Mouse (Mus musculus) limb, embryonic 12.5 days (tissue): ENCODE measurements around the gene Olfr281. TPM values are rescaled to one million over a fixed set of nuclear protein-coding genes. Genes with fewer than 3 reads are reported as not detected.
"Not testable (repeated sequence)": the region's sequence is repeated elsewhere in the genome, so short reads cannot be mapped to it uniquely, and the experiment has no call there.

ENCODE experiments used
- ATAC-seq: fragments of 200-750 bp; cut with Nextera tagmentation; 2 replicates; pipeline ENCODE4 v1.8.0; 2017; ENCODE audit warnings: low read depth, moderate TSS enrichment; ENCODE audit not compliant: insufficient number of reproducible peaks, insufficient read depth, low FRiP score, low TSS enrichment
- H3K27ac ChIP-seq: fragments of 300-500 bp; sonication (generic); 2 replicates; pipeline ENCODE4 v1.5.1; 2016; ENCODE audit warnings: mild to moderate bottlenecking, moderate library complexity
- H3K27me3 ChIP-seq: fragments of 300-500 bp; sonication (generic); 2 replicates; pipeline ENCODE4 v1.6.1; 2016; ENCODE audit warnings: mild to moderate bottlenecking, moderate library complexity
- H3K36me3 ChIP-seq: fragments of 300-500 bp; sonication (generic); 2 replicates; pipeline ENCODE4 v1.6.1; 2016; ENCODE audit warnings: mild to moderate bottlenecking, moderate library complexity
- H3K4me1 ChIP-seq: fragments of 300-500 bp; sonication (generic); replicated peaks from 2 replicates; pipeline ENCODE4 v1.6.1; 2016
- H3K4me2 ChIP-seq: fragments of 300-500 bp; sonication (generic); 2 replicates; pipeline ENCODE4 v1.6.1; 2016; ENCODE audit warnings: mild to moderate bottlenecking, moderate library complexity
- H3K4me3 ChIP-seq: fragments of 300-500 bp; sonication (generic); replicated peaks from 2 replicates; pipeline ENCODE4 v1.5.1; 2016; ENCODE audit warnings: mild to moderate bottlenecking
- H3K9ac ChIP-seq: fragments of 300-500 bp; sonication (generic); replicated peaks from 2 replicates; pipeline ENCODE4 v1.6.1; 2016; ENCODE audit warnings: mild to moderate bottlenecking, moderate library complexity
- H3K9me3 ChIP-seq: fragments of 300-500 bp; sonication (generic); 2 replicates; pipeline ENCODE4 v1.6.1; 2016; ENCODE audit warnings: mild to moderate bottlenecking, moderate library complexity
- WGBS: fragments of 180-500 bp; shearing (Covaris S2); methylation state at CpG from one replicate; pipeline ENCODE4 v1.1.7; 2016; 5-methylcytosine and 5-hydroxymethylcytosine counted together
- polyA plus RNA-seq: library from polyadenylated mRNA; unstranded; fragments of >200 nt; fragmentation: Nextera tagmentation; extraction: Ambion mirVana; gene quantifications from 2 replicates; pipeline ENCODE4 v1.2.1, GENCODE M21; 2016

Olfr281 gene
- polyA plus RNA-seq, result not detected in 2 replicates

DNA sequence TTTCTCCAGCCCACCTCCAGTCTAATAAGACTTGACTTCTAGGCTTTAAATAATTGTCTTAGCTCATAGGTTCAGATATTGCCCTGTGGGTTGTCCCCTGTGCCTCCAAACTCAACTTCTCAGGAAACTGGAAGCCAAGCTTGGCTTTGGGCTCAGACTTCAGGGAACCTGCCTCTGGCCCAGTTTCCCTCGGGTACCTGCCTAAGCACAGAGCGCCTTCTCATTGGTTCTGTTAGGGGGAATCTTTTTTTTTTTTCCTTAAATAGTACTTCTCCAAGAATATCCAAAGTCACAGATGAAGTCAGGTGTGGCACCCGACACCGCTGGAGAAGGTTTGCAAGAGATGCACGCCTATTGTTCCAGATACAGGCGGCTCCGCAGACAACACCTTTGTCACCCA lies at the start of gene Olfr281:
Gene Olfr281, plus strand, starts transcription at position 301 of the 400 bp plus-strand sequence.
- WGBS, result 87% methylated on average over 7 of the region's 7 CpGs
- H3K36me3 ChIP-seq, result no peaks in the 10 kb centered on the region
- no peak within 1 kb of the TSS for H3K27ac ChIP-seq

DNA sequence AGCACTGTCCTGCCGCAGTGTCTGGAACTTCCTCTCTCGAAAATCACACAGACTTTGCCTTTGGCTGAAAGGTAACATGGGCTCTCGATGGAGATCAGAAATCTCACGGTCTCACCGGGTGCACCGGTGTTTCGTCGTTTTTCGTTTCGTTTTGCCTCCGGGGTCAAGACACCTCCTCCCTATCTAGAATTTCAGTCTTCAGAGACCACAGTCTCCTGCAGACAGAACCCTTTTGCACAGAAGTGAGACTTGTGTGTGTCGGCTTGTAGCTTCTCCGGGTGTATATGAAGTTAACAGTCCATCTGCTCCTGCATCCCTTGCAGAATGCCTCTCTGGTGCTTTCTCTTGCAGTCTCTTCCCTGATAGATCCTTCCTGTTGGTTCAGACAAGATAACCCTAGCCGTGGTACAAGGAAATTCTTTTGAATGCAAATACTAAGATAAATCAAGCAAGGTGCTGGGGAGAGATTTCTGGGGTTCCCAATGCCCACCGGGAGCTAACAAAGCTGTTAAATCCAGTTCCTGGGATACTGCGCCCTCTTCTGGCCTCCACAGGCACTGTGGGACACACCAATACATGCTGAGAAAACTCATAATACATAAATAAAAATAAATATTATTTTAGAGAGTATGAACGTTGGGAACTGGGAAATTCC lies 43.9 kb upstream of the Olfr281 start:
- no peak for ATAC-seq

More for the DNA sequence above, at the start of gene Olfr281:
- Histone ChIP-seq H3K4me1 (no peaks in the 10 kb centered on the region), H3K27me3 (no peaks in the 10 kb centered on the region), H3K4me2 (no peak within 1 kb of the TSS), H3K9me3 (no peaks in the 10 kb centered on the region), H3K9ac (no peak within 1 kb of the TSS), H3K4me3 (no peak within 1 kb of the TSS)
- no peak for ATAC-seq

GRCm38 (mm10) chr15:98409635-98410034 lies 42.8 kb upstream of the Olfr281 start:
- WGBS, result 92% methylated on average over 2 of the region's 2 CpGs
- H3K9me3 ChIP-seq, result peaks cover 2% of the 10 kb centered on the region; the same call in 1 of the 2 replicates
- H3K36me3 ChIP-seq, result no peaks in the 10 kb centered on the region
- no peak for ATAC-seq
- no peaks in the 10 kb centered on the region for H3K27me3 ChIP-seq
- H3K9ac ChIP-seq, result no peak overlapping the region
- no peak overlapping the region for H3K27ac ChIP-seq
- H3K4me2 ChIP-seq, result no peak overlapping the region
- H3K4me1 ChIP-seq, result no peaks in the 10 kb centered on the region
- H3K4me3 ChIP-seq, result no peak overlapping the region

More for the DNA sequence above, 43.9 kb upstream of the Olfr281 start:
- Histone ChIP-seq H3K9me3 (peaks cover 2% of the 10 kb centered on the region; the same call in 1 of the 2 replicates), H3K36me3 (no peaks in the 10 kb centered on the region), H3K27me3 (no peaks in the 10 kb centered on the region), H3K4me1 (no peaks in the 10 kb centered on the region), H3K27ac (no peak overlapping the region), H3K4me3 (no peak overlapping the region), H3K9ac (no peak overlapping the region), H3K4me2 (no peak overlapping the region)
- 76% methylated on average over 17 of the region's 17 CpGs for WGBS

GRCm38 (mm10) chr15:98410249-98410648 lies 42.1 kb upstream of the Olfr281 start:
- H3K9ac ChIP-seq, result no peak overlapping the region
- ATAC-seq, result no peak
- 91% methylated on average over 9 of the region's 9 CpGs for WGBS
- no peaks in the 10 kb centered on the region for H3K27me3 ChIP-seq
- no peak overlapping the region for H3K27ac ChIP-seq
- no peak overlapping the region for H3K4me2 ChIP-seq
- no peak overlapping the region for H3K4me3 ChIP-seq
- no peaks in the 10 kb centered on the region for H3K4me1 ChIP-seq
- no peaks in the 10 kb centered on the region for H3K36me3 ChIP-seq
- peaks cover 2% of the 10 kb centered on the region; the same call in 1 of the 2 replicates for H3K9me3 ChIP-seq

- WGBS, result 79% methylated on average over 4 of the region's 4 CpGs
- no peaks in the 10 kb centered on the region for H3K36me3 ChIP-seq
- H3K9me3 ChIP-seq, result no peaks in the 10 kb centered on the region
- no peaks in the 10 kb centered on the region for H3K4me1 ChIP-seq
- H3K4me2 ChIP-seq, result no peak overlapping the region
- no peak for ATAC-seq
- no peak overlapping the region for H3K4me3 ChIP-seq
- no peaks in the 10 kb centered on the region for H3K27me3 ChIP-seq
- H3K9ac ChIP-seq, result no peak overlapping the region
- no peak overlapping the region for H3K27ac ChIP-seq
Observed at GRCm38 (mm10) chr15:98415996-98416395, 36.4 kb upstream of the Olfr281 start.

GRCm38 (mm10) chr15:98416802-98417201 lies 35.6 kb upstream of the Olfr281 start:
- not testable (repeated sequence) for ATAC-seq, H3K36me3 ChIP-seq, H3K27me3 ChIP-seq, H3K9me3 ChIP-seq, H3K27ac ChIP-seq, H3K4me3 ChIP-seq, H3K9ac ChIP-seq, H3K4me1 ChIP-seq, H3K4me2 ChIP-seq

- H3K4me3 ChIP-seq, H3K36me3 ChIP-seq, H3K9me3 ChIP-seq, H3K4me2 ChIP-seq, H3K4me1 ChIP-seq, ATAC-seq, H3K27me3 ChIP-seq, H3K27ac ChIP-seq, H3K9ac ChIP-seq: not testable (repeated sequence)
- 50% methylated on average over 2 of the region's 3 CpGs for WGBS
Observed at GRCm38 (mm10) chr15:98417285-98417684, 35.1 kb upstream of the Olfr281 start.

DNA sequence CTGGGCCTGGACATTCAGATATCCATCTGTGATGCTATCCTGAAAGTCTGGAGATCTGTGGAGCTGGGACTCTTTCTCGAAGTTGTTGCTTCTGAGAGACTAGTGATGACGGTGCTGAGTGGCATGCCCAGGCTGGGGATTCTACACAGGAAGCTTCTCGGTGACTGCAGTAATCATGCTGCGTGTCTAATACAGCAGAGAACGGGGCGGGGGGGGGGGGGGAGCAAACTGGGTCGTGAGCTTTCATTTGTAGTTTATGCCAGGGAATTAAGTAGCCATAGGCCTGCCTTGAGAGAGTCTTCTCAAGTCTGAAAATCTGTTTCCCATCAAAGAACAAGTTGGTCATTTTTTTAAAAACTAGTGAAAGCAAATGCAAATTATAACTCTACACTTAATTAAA lies 34.3 kb upstream of the Olfr281 start:
- 72% methylated on average over 7 of the region's 7 CpGs for WGBS
- H3K36me3 ChIP-seq, result no peaks in the 10 kb centered on the region
- no peak for ATAC-seq

GRCm38 (mm10) chr15:98420897-98421296 lies 31.5 kb upstream of the Olfr281 start:
- no peaks in the 10 kb centered on the region for H3K36me3 ChIP-seq

More for the DNA sequence above, 34.3 kb upstream of the Olfr281 start:
- Histone ChIP-seq H3K27me3 (no peaks in the 10 kb centered on the region), H3K4me2 (no peak overlapping the region), H3K9me3 (no peaks in the 10 kb centered on the region), H3K27ac (no peak overlapping the region), H3K4me3 (no peak overlapping the region), H3K4me1 (no peaks in the 10 kb centered on the region), H3K9ac (no peak overlapping the region)

DNA sequence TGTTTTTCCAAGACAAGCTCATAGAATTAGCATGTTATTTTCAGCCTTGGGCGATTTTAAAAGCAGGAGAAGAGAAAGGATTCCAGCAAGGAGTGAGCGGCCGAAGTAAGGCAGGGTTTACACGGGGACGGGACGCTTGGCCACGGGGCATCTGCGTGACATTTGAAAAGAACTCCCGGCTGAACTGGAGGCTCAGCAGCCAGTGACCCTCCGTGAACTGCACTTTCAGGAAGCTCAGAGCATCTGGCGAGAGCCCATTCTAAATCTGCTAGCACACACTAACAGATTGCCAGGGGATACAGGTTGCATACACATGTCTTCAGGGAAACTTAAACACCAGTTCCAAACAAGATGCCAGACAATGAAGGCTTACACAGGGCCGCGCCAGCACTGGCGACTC lies 28.1 kb upstream of the Olfr281 start:
- Histone ChIP-seq H3K36me3 (no peaks in the 10 kb centered on the region), H3K4me3 (no peak overlapping the region), H3K27ac (no peak overlapping the region), H3K4me1 (peaks cover 14% of the 10 kb centered on the region; the same call in 1 of the 2 replicates), H3K27me3 (no peaks in the 10 kb centered on the region), H3K9me3 (no peaks in the 10 kb centered on the region), H3K9ac (no peak overlapping the region), H3K4me2 (peak overlapping the region; percentile 15; the same call in 1 of the 2 replicates)
- no peak for ATAC-seq
- 53% methylated on average over 14 of the region's 14 CpGs for WGBS

More at GRCm38 (mm10) chr15:98420897-98421296, 31.5 kb upstream of the Olfr281 start:
- ATAC-seq, result no peak
- H3K4me3 ChIP-seq, result no peak overlapping the region
- WGBS, result 54% methylated on average over 4 of the region's 4 CpGs
- H3K9ac ChIP-seq, result no peak overlapping the region
- peaks cover 14% of the 10 kb centered on the region; the same call in 1 of the 2 replicates for H3K4me1 ChIP-seq
- H3K9me3 ChIP-seq, result no peaks in the 10 kb centered on the region
- no peak overlapping the region for H3K4me2 ChIP-seq
- no peak overlapping the region for H3K27ac ChIP-seq
- H3K27me3 ChIP-seq, result no peaks in the 10 kb centered on the region

DNA sequence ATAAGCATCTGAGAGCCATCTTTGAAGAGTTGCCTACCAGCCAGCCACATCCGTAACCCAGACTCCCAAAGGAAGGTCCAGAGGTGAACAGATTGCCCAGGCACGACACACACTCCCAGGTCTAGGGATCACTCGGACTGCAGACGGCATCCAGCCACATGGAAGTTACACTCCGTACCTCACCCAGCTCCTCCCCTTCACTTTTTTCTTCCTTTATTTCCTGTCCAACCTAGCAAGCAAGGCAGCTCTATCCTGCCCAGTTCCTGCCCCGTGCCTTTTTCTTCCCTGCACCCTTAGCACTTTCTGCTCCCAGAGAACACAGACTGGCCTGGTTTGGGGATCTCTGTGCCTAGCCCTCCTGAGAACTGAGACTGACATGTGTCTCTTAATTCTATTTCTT lies 27.6 kb upstream of the Olfr281 start:
- Histone ChIP-seq H3K27ac (no peak overlapping the region), H3K27me3 (no peaks in the 10 kb centered on the region; the same call in 1 of the 2 replicates), H3K4me3 (no peak overlapping the region), H3K4me2 (peak overlapping the region; percentile 15; the same call in 1 of the 2 replicates), H3K9me3 (no peaks in the 10 kb centered on the region), H3K4me1 (peaks cover 14% of the 10 kb centered on the region; the same call in 1 of the 2 replicates), H3K9ac (no peak overlapping the region), H3K36me3 (no peaks in the 10 kb centered on the region)
- WGBS, result 52% methylated on average over 6 of the region's 6 CpGs
- no peak for ATAC-seq

DNA sequence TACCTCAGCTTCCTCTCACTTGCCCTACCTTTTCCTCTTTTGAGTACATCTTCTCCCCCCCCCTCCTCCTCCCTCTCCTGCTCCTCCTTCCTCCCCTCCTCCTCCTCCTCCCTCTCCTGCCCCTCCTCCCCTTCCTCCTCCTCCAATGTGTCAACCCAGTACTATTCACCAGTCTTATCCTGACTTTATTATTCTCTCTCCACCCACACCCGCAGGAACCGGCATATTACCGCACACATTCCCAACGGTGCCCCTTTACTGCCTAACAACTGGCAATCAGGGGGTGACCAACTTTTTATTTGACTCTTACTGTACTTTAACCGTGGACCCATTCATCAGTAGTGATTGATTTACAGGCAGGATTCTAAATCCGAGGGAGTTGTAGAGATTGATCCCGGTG lies 27.2 kb upstream of the Olfr281 start:
- Histone ChIP-seq H3K4me1 (peaks cover 14% of the 10 kb centered on the region; the same call in 1 of the 2 replicates), H3K4me3 (no peak overlapping the region), H3K27ac (no peak overlapping the region), H3K9me3 (no peaks in the 10 kb centered on the region), H3K27me3 (no peaks in the 10 kb centered on the region; the same call in 1 of the 2 replicates), H3K36me3 (no peaks in the 10 kb centered on the region), H3K9ac (no peak overlapping the region), H3K4me2 (no peak overlapping the region)
- 69% methylated on average over 7 of the region's 7 CpGs for WGBS
- ATAC-seq, result no peak
